Mouse (Mus musculus) liver, embryonic 14 days (tissue): ENCODE measurements around the gene Gm17364. TPM values are rescaled to one million over a fixed set of nuclear protein-coding genes. Genes with fewer than 3 reads are reported as not detected.

ENCODE experiments used
- polyA plus RNA-seq: library from polyadenylated mRNA; depleted of rRNA; stranded (reverse); fragments of >200 nt; gene quantifications from 2 replicates; pipeline ENCODE4 v1.2.3, GENCODE M21; 2012; rRNA removed

The Gm17364 gene
- polyA plus RNA-seq, result not detected in 2 replicates

GRCm38 (mm10) chr13:41273927-41274650 lies at the start of gene Gm17364:
Gm17364 (minus strand) TSS chr13:41273977.

GRCm38 (mm10) chr13:41249538-41250317 lies 24.0 kb downstream of the Gm17364 start, which contains the start of gene Smim13:
Smim13 (plus strand) TSS chr13:41249844.

Other genes starting within 250 kb of the Gm17364 start
- 0.07 TPM in 2 replicates for gene Mak, start 194.3 kb downstream of the Gm17364 start, polyA plus RNA-seq
- gene Gcm2, start 162.9 kb downstream of the Gm17364 start, polyA plus RNA-seq, result not detected in 2 replicates
- 0.01 and 0.02 TPM in 2 replicates for gene Sycp2l, start 159.7 kb downstream of the Gm17364 start, polyA plus RNA-seq
- gene Elovl2, start 53.6 kb downstream of the Gm17364 start, polyA plus RNA-seq, result 16.4 and 20.6 TPM in 2 replicates
- 3.0 and 3.5 TPM in 2 replicates for gene Smim13, start 24.1 kb downstream of the Gm17364 start, polyA plus RNA-seq
- gene Nedd9, start 213.4 kb upstream of the Gm17364 start, polyA plus RNA-seq, result 1.2 and 1.6 TPM in 2 replicates